Mouse (Mus musculus): ENCODE data around the gene Aebp2. TPM values are rescaled to one million over a fixed set of nuclear protein-coding genes. Genes with fewer than 3 reads are reported as not detected.
A peak's percentile ranks its signal among the peaks of the same experiment; 100 is the strongest.

Gene Aebp2
- polyA plus RNA-seq, 2 experiments: 23.3 to 67.4 TPM

GRCm38 (mm10) chr6:140674414-140674813 lies 52.0 kb downstream of the Aebp2 start:
- H3K9ac ChIP-seq (ENCODE audit: low read depth, low read length, severe bottlenecking): no peak overlapping the region
- H3K36me3 ChIP-seq (ENCODE audit: control insufficient read depth, insufficient read depth, low read length): no peaks in the 10 kb centered on the region
- no peak overlapping the region for H3K4me3 ChIP-seq (replicated peaks; ENCODE audit: low read length)
- no peak for ATAC-seq (ENCODE audit: low FRiP score, low read depth)
- H3K27ac ChIP-seq (replicated peaks; ENCODE audit: low read depth, low read length): no peak overlapping the region
- WGBS: 80% methylated on average over 3 of the region's 3 CpGs
- H3K9me3 ChIP-seq (ENCODE audit: control insufficient read depth, low read length): no peaks in the 10 kb centered on the region
- no peak for DNase-seq (ENCODE audit: low spot score)
- no peak for TF ChIP-seq POLR2A (IDR thresholded peaks at IDR 0.05; ENCODE audit: borderline replicate concordance, extremely low read depth, insufficient read depth, insufficient read length)
- peaks cover 27% of the 10 kb centered on the region for H3K4me1 ChIP-seq (ENCODE audit: control insufficient read depth, insufficient read depth, low read length)
- H3K27me3 ChIP-seq (ENCODE audit: control insufficient read depth, insufficient read depth, low read length): no peaks in the 10 kb centered on the region
- H3K4me2 ChIP-seq (replicated peaks; ENCODE audit: low read depth, low read length, severe bottlenecking): no peak overlapping the region

GRCm38 (mm10) chr6:140676094-140676493 lies 53.6 kb downstream of the Aebp2 start:
- no peak for ATAC-seq (ENCODE audit: low FRiP score, low read depth)
- Histone ChIP-seq H3K4me3 (replicated peaks; ENCODE audit: low read length) (no peak overlapping the region), H3K36me3 (ENCODE audit: control insufficient read depth, insufficient read depth, low read length) (no peaks in the 10 kb centered on the region), H3K27ac (replicated peaks; ENCODE audit: low read depth, low read length) (no peak overlapping the region), H3K9me3 (ENCODE audit: control insufficient read depth, low read length) (no peaks in the 10 kb centered on the region), H3K9ac (ENCODE audit: low read depth, low read length, severe bottlenecking) (no peak overlapping the region), H3K27me3 (ENCODE audit: control insufficient read depth, insufficient read depth, low read length) (no peaks in the 10 kb centered on the region), H3K4me1 (ENCODE audit: control insufficient read depth, insufficient read depth, low read length) (peaks cover 35% of the 10 kb centered on the region), H3K4me2 (replicated peaks; ENCODE audit: low read depth, low read length, severe bottlenecking) (no peak overlapping the region)
- WGBS: 94% methylated on average over 4 of the region's 4 CpGs
- no peak for TF ChIP-seq POLR2A (IDR thresholded peaks at IDR 0.05; ENCODE audit: borderline replicate concordance, extremely low read depth, insufficient read depth, insufficient read length)
- no peak for DNase-seq (ENCODE audit: low spot score)

- H3K4me1 ChIP-seq (ENCODE audit: control insufficient read depth, insufficient read depth, low read length): peaks cover 36% of the 10 kb centered on the region
- ATAC-seq (ENCODE audit: low FRiP score, low read depth): no peak
Observed at GRCm38 (mm10) chr6:140677041-140677440, 54.6 kb downstream of the Aebp2 start.

GRCm38 (mm10) chr6:140677960-140678359 lies 55.5 kb downstream of the Aebp2 start:
- no peaks in the 10 kb centered on the region for H3K27me3 ChIP-seq (ENCODE audit: control insufficient read depth, insufficient read depth, low read length)
- peak overlapping the region; percentile 1 for H3K27ac ChIP-seq (replicated peaks; ENCODE audit: low read depth, low read length)
- no peak for ATAC-seq (ENCODE audit: low FRiP score, low read depth)
- no peaks in the 10 kb centered on the region for H3K9me3 ChIP-seq (ENCODE audit: control insufficient read depth, low read length)
- no peaks in the 10 kb centered on the region for H3K36me3 ChIP-seq (ENCODE audit: control insufficient read depth, insufficient read depth, low read length)
- TF ChIP-seq POLR2A (IDR thresholded peaks at IDR 0.05; ENCODE audit: borderline replicate concordance, extremely low read depth, insufficient read depth, insufficient read length): no peak
- WGBS: 54% methylated on average over 9 of the region's 9 CpGs
- no peak overlapping the region for H3K9ac ChIP-seq (ENCODE audit: low read depth, low read length, severe bottlenecking)
- no peak overlapping the region for H3K4me2 ChIP-seq (replicated peaks; ENCODE audit: low read depth, low read length, severe bottlenecking)
- peak; percentile 34 for DNase-seq (ENCODE audit: low spot score)
- H3K4me3 ChIP-seq (replicated peaks; ENCODE audit: low read length): no peak overlapping the region
- peaks cover 44% of the 10 kb centered on the region for H3K4me1 ChIP-seq (ENCODE audit: control insufficient read depth, insufficient read depth, low read length)

More at GRCm38 (mm10) chr6:140677041-140677440, 54.6 kb downstream of the Aebp2 start:
- H3K36me3 ChIP-seq (ENCODE audit: control insufficient read depth, insufficient read depth, low read length): no peaks in the 10 kb centered on the region
- WGBS: 44% methylated on average over 4 of the region's 4 CpGs
- no peak overlapping the region for H3K9ac ChIP-seq (ENCODE audit: low read depth, low read length, severe bottlenecking)
- H3K9me3 ChIP-seq (ENCODE audit: control insufficient read depth, low read length): no peaks in the 10 kb centered on the region
- no peak overlapping the region for H3K4me3 ChIP-seq (replicated peaks; ENCODE audit: low read length)
- no peak overlapping the region for H3K27ac ChIP-seq (replicated peaks; ENCODE audit: low read depth, low read length)
- TF ChIP-seq POLR2A (IDR thresholded peaks at IDR 0.05; ENCODE audit: borderline replicate concordance, extremely low read depth, insufficient read depth, insufficient read length): no peak
- H3K27me3 ChIP-seq (ENCODE audit: control insufficient read depth, insufficient read depth, low read length): no peaks in the 10 kb centered on the region
- no peak overlapping the region for H3K4me2 ChIP-seq (replicated peaks; ENCODE audit: low read depth, low read length, severe bottlenecking)
- DNase-seq (ENCODE audit: low spot score): no peak

- Histone ChIP-seq H3K36me3 (ENCODE audit: control insufficient read depth, insufficient read depth, low read length) (no peaks in the 10 kb centered on the region), H3K9ac (ENCODE audit: low read depth, low read length, severe bottlenecking) (no peak overlapping the region), H3K4me2 (replicated peaks; ENCODE audit: low read depth, low read length, severe bottlenecking) (no peak overlapping the region), H3K27ac (replicated peaks; ENCODE audit: low read depth, low read length) (peak overlapping the region; percentile 1; the same call in 1 of the 2 replicates), H3K9me3 (ENCODE audit: control insufficient read depth, low read length) (no peaks in the 10 kb centered on the region), H3K27me3 (ENCODE audit: control insufficient read depth, insufficient read depth, low read length) (no peaks in the 10 kb centered on the region), H3K4me1 (ENCODE audit: control insufficient read depth, insufficient read depth, low read length) (peaks cover 49% of the 10 kb centered on the region), H3K4me3 (replicated peaks; ENCODE audit: low read length) (no peak overlapping the region)
- DNase-seq (ENCODE audit: low spot score): peak; percentile 69
- no peak for TF ChIP-seq POLR2A (IDR thresholded peaks at IDR 0.05; ENCODE audit: borderline replicate concordance, extremely low read depth, insufficient read depth, insufficient read length)
- ATAC-seq (ENCODE audit: low FRiP score, low read depth): peak; percentile 35; the same call in 1 of the 2 replicates
- 16% methylated on average over 15 of the region's 15 CpGs for whole genome bisulfite sequencing
Observed at GRCm38 (mm10) chr6:140678658-140679271, 56.3 kb downstream of the Aebp2 start.

Data from limb, embryonic 14.5 days (tissue).